Mouse (Mus musculus) liver, embryonic 14.5 days (tissue): ENCODE data around the gene Cd4. TPM values are rescaled to one million over a fixed set of nuclear protein-coding genes. Genes with fewer than 3 reads are reported as not detected.

Experiments used
- ATAC-seq: fragments of 200-750 bp; cut with Nextera tagmentation; 2 replicates; pipeline ENCODE4 v1.8.0; 2017; ENCODE audit warnings: moderate number of reproducible peaks, mild to moderate bottlenecking, moderate library complexity; ENCODE audit not compliant: insufficient read depth
- DNase-seq, 3 experiments: peaks; one replicate each; pipeline ENCODE4 v3.0.0-alpha.2; 2012 to 2013; ENCODE audit warnings: low read depth in 3 of 3, low spot score in 3 of 3
- H3K27ac ChIP-seq: fragments of 300-500 bp; sonication (generic); 2 replicates; pipeline ENCODE4 v1.5.1; 2014; ENCODE audit warnings: moderate library complexity, mild to moderate bottlenecking, control low read depth, inconsistent platforms
- H3K27me3 ChIP-seq: fragments of 300-500 bp; sonication (generic); 2 replicates; pipeline ENCODE4 v1.6.1; 2014; ENCODE audit warnings: mild to moderate bottlenecking, low read length, moderate library complexity; ENCODE audit not compliant: control insufficient read depth, insufficient read depth
- H3K36me3 ChIP-seq: fragments of 300-500 bp; sonication (generic); replicated peaks from 2 replicates; pipeline ENCODE4 v1.6.1; 2014; ENCODE audit warnings: low read depth; ENCODE audit not compliant: control insufficient read depth, insufficient read depth
- H3K4me1 ChIP-seq, 2 experiments: fragments of 200-500 bp in 1 of 2; fragments of 300-500 bp in 1 of 2; sonication (generic) in 1 of 2; replicated peaks; 2 replicates each; pipeline ENCODE4 v1.6.1; 2012 to 2014; ENCODE audit warnings: antibody characterized with exemption in 1 of 2, inconsistent platforms in 1 of 2, low read length in 1 of 2; ENCODE audit not compliant: control insufficient read depth in 2 of 2, insufficient read depth in 2 of 2
- H3K4me2 ChIP-seq: fragments of 300-500 bp; sonication (generic); 2 replicates; pipeline ENCODE4 v1.6.1; 2014; ENCODE audit warnings: low read depth, mild to moderate bottlenecking, control low read depth, moderate library complexity
- H3K4me3 ChIP-seq, 2 experiments: fragments of 200-500 bp in 1 of 2; fragments of 300-500 bp in 1 of 2; sonication (generic) in 1 of 2; 2 replicates each; pipeline ENCODE4 v1.5.1; 2012 to 2014; ENCODE audit warnings: low read depth in 2 of 2, low read length in 2 of 2, mild to moderate bottlenecking in 2 of 2, control low read depth in 1 of 2, inconsistent platforms in 1 of 2, moderate library complexity in 1 of 2; ENCODE audit not compliant: insufficient read depth in 1 of 2
- H3K9ac ChIP-seq: fragments of 300-500 bp; sonication (generic); replicated peaks from 2 replicates; pipeline ENCODE4 v1.6.1; 2014; ENCODE audit warnings: mild to moderate bottlenecking, control low read depth, moderate library complexity
- H3K9me3 ChIP-seq: fragments of 300-500 bp; sonication (generic); 2 replicates; pipeline ENCODE4 v1.6.1; 2016; ENCODE audit warnings: low read length, mixed read lengths; ENCODE audit not compliant: control insufficient read depth
- CTCF ChIP-seq: IDR thresholded peaks from 2 replicates; pipeline ENCODE4 v1.5.1; 2016; ENCODE audit warnings: antibody characterized with exemption, low read depth, control low read depth
- EP300 ChIP-seq: IDR thresholded peaks from 2 replicates; pipeline ENCODE4 v1.6.1; 2016; ENCODE audit warnings: antibody characterized with exemption, low read depth
- WGBS: fragments of 180-500 bp; shearing (Covaris S2); extraction: QIAGEN DNeasy Blood & Tissue Kit; methylation state at CpG from one replicate; pipeline ENCODE4 v1.1.7; 2014; ENCODE audit not compliant: insufficient replicate concordance; 5-methylcytosine and 5-hydroxymethylcytosine counted together
- polyA plus RNA-seq, 2 experiments: library from polyadenylated mRNA; depleted of rRNA in 1 of 2; stranded (reverse) in 1 of 2; unstranded in 1 of 2; fragments of >200 nt; fragmentation: Nextera tagmentation in 1 of 2; extraction: Ambion mirVana in 1 of 2; gene quantifications; 2 replicates each; pipeline versions ENCODE4 v1.2.1 to v1.2.3; 2012 to 2014

Gene Cd4
- polyA plus RNA-seq, 2 experiments: 0.03 to 0.07 TPM

- 64% methylated on average over 12 of the region's 12 CpGs for WGBS
- H3K9ac ChIP-seq: peak overlapping the region; percentile 93
- H3K9me3 ChIP-seq: no peaks in the 10 kb centered on the region
- no peak for DNase-seq
- H3K27me3 ChIP-seq: no peaks in the 10 kb centered on the region
- ATAC-seq: no peak
- peak overlapping the region; percentile 63 to 89 for H3K4me3 ChIP-seq
- H3K4me1 ChIP-seq: peaks cover 9 to 12% of the 10 kb centered on the region in 2 experiments
- peaks cover 13% of the 10 kb centered on the region for H3K36me3 ChIP-seq
- peak overlapping the region; percentile 93 for H3K4me2 ChIP-seq
- no peak for TF ChIP-seq CTCF
- TF ChIP-seq EP300: no peak
- H3K27ac ChIP-seq: no peak overlapping the region; the same call in 1 of the 2 replicates
These were observed 44.3 kb upstream of the Cd4 start for GRCm38 (mm10) chr6:124932314-124932695.

- H3K4me1 ChIP-seq: peaks cover 9 to 12% of the 10 kb centered on the region in 2 experiments
- DNase-seq (peak in 1 of 3 experiments; percentile 27), ATAC-seq (no peak)
- TF ChIP-seq EP300 (no peak), CTCF (peak; percentile 51)
- H3K27ac ChIP-seq: peak overlapping the region; percentile 60
- WGBS: 2% methylated on average over 48 of the region's 48 CpGs
- H3K27me3 ChIP-seq: no peaks in the 10 kb centered on the region
- H3K36me3 ChIP-seq: peaks cover 12% of the 10 kb centered on the region
- H3K9me3 ChIP-seq: no peaks in the 10 kb centered on the region
- H3K4me3 ChIP-seq: peak overlapping the region; percentile 63 to 89
- peak overlapping the region; percentile 93 for H3K4me2 ChIP-seq
- H3K9ac ChIP-seq: peak overlapping the region; percentile 93
These were observed 43.7 kb upstream of the Cd4 start for GRCm38 (mm10) chr6:124931525-124932313.

DNA sequence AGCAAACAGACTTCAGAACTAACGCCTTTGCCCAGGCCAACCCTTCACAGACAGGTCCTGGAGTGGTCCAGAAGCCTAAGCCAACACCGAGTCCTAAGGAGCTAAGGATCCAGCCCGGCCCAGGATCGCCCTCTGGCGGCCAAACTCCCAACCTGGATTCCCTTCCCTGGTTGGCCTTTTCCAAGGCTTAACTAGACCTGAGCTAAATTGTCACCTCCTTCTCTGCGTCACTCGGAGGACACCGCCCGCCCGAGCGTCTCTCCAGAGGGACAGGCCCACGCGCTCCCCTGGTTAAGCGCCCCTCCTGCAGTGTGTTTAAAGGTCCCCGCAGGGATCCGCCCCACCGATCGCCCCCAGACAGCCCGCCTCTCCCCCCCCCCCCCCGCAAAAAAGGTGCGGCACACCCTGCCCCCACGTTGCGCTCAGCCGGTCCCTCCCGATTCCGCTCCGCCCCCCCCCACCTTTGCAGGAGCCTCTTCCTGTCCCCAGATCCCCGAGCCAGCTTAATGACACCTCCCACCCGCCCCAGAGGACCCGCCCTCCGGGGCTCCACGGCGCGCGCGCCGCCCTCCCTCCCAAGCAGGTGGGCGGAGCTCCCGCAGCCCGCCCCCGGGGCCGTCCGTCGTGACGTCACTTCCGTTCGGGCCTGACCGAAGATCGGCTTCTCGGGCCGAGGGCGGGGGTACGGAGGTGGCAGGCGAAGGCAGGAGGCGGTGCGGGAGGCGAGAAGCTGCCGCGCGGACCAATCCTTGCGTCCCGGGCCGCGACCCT lies 42.9 kb upstream of the Cd4 start, which contains the start of gene Mlf2:
TSS of gene Mlf2 (plus strand) at position 633 of the 771 bp plus-strand sequence.
- Histone ChIP-seq H3K27me3 (no peaks in the 10 kb centered on the region), H3K27ac (peak within 1 kb of the TSS; percentile 60), H3K9me3 (no peaks in the 10 kb centered on the region), H3K4me2 (peak within 1 kb of the TSS; percentile 93), H3K4me3 (peak within 1 kb of the TSS; percentile 63 to 89), H3K9ac (peak within 1 kb of the TSS; percentile 93), H3K4me1 (peaks cover 9 to 15% of the 10 kb centered on the region in 2 experiments), H3K36me3 (peaks cover 10% of the 10 kb centered on the region)
- under 1% methylated on average over 61 of the region's 64 CpGs for WGBS
- DNase-seq (peak; percentile 91 to 94 (median 93)), ATAC-seq (peak; percentile 90)
- peak; percentile 99 for TF ChIP-seq CTCF
- no peak for TF ChIP-seq EP300

DNA sequence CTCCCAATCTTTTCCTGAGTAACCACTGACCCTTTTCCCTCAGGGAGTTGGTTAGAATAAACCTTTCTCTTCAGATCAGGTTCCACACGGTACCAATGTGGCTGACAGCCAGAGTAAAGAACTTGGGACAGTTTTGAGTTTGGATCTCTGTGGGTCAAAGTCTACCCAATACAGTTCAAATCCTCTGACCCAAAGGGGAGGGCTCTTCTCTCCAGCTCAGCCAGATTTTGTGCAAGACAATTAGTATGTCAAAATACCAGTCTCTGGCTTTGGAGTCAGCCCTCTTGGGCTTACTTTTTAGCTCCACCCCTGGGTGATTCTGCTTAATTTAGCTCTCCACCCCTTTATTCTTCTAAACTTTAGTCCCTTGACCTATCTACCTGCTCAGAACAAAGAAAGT lies 42.2 kb upstream of the Cd4 start:
- Histone ChIP-seq H3K27me3 (no peaks in the 10 kb centered on the region), H3K4me2 (peak overlapping the region; percentile 93), H3K9ac (peak overlapping the region; percentile 49), H3K4me3 (peak overlapping the region; percentile 59 to 89), H3K9me3 (no peaks in the 10 kb centered on the region), H3K27ac (peak overlapping the region; percentile 59), H3K4me1 (peaks cover 9 to 21% of the 10 kb centered on the region in 2 experiments), H3K36me3 (peaks cover 8% of the 10 kb centered on the region)
- TF ChIP-seq CTCF (no peak), EP300 (no peak)
- ATAC-seq: no peak
- DNase-seq: peak in 1 of 3 experiments; percentile 26
- WGBS: 66% methylated on average over 1 of the region's 1 CpGs

DNA sequence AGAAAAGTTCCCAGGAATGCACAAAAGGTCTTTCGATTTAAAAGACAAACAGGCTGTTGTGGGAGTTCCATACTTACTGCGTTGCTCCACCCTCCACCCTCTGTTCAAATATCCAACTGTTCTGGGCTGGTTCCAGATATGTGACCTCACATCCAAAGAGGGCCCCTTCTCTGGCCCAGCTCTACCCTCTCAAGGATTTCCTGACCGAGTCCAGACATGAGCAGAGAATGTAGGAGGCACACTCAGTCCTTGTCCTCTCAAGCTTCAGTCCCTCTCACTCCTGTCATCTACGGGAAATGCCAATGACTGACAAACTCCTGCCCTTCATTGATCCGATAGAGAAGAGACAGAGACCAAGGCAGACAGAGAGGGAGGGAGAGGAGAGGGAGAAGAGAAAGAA lies 37.9 kb upstream of the Cd4 start:
- TF ChIP-seq EP300 (no peak), CTCF (no peak)
- ATAC-seq: no peak
- 26% methylated on average over 5 of the region's 5 CpGs for WGBS
- peak overlapping the region; percentile 35 for H3K27ac ChIP-seq
- H3K36me3 ChIP-seq: no peaks in the 10 kb centered on the region
- H3K4me3 ChIP-seq: no peak overlapping the region; a peak in 1 of 4 replicates
- no peaks in the 10 kb centered on the region for H3K9me3 ChIP-seq
- H3K4me1 ChIP-seq: peaks cover 5 to 20% of the 10 kb centered on the region in 2 experiments
- no peaks in the 10 kb centered on the region; the same call in 1 of the 2 replicates for H3K27me3 ChIP-seq
- H3K4me2 ChIP-seq: peak overlapping the region; percentile 41
- DNase-seq: no peak
- H3K9ac ChIP-seq: no peak overlapping the region
